Mouse (Mus musculus) kidney, postnatal 10 days (tissue): ENCODE measurements around the gene Pdss1.
A peak's percentile ranks its signal among the peaks of the same experiment; 100 is the strongest.
"Not testable (repeated sequence)": the region's sequence is repeated elsewhere in the genome, so short reads cannot be mapped to it uniquely, and the experiment has no call there.

Source experiments
- DNase-seq: peaks from one replicate; pipeline ENCODE4 v3.0.0; 2021; ENCODE audit warnings: mixed read lengths

Gene Pdss1

DNA sequence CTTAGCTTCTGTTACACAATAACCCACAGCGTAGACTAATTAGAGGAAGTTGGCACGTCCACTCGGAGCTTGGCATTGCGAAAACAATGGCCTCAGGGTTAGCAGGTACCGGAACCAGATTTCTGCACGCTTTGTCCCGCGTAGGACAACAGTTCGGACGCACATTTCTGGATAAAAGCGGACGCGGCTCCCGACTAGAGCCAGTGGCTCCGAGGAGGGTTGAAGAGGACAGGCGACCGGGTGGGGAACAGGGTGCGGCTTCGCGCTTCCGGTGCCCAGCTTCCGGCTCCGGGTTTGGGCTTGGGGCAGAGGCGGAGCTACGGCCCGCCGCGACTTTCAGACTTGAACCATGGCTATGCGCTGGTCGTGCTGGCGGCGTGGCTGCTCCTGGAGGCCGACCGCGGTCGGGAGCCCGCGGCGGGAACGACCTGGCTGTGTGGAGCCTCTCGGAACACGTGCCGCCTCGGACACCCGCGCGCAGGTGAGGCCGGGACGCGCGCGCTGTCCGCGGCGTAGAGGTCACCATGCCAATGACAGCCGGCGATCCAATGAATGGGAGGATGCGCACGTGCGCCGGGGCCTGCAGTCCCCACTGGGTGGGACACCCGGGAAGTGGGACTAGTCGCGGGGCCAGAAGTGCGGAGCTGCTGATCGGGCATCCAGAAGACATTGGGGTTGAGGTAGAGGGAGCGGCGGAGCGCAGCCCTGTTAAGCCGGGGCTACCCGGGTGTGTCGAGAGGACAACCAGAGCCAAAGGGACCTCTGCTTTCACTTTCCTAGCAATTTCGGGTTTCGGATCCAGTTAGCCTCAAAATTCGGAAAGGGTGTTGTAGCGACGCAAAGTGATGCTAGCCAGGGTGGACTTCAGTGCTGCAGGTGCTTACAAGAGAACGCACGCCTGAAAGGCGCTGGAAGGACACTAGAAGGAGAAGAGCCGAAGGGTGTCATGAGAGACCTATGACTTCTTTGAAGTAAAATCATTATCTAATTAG is at the start of gene Pdss1:
TSS of gene Pdss1 (plus strand) at position 241 of the 992 bp plus-strand sequence.
- peak; percentile 93 for DNase-seq

GRCm38 (mm10) chr2:22851900-22852299 is 43.4 kb upstream of the Pdss1 start:
- DNase-seq: no peak

- no peak for DNase-seq
Observed at GRCm38 (mm10) chr2:22857501-22857900, 37.8 kb upstream of the Pdss1 start.

DNA sequence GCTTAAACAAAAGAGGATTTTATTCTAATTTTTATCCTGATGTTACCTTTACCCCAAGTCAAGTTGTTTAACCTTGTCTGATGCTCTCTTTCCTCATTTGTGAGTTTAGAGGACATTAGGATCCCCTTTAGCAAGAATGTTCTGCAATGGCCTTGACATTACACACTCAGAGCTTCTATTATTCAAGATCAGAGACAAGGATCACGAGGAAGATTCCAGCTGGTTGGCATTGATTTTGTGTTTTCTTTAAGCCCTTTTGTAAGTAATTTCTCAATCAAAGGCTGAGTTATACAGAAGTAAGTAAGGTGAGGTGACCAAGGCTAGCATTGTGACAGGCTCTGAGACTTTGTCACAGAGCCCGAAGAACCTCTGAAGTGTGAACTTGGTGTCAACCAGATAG is 33.1 kb upstream of the Pdss1 start:
- DNase-seq: no peak

GRCm38 (mm10) chr2:22864394-22865037 is 30.8 kb upstream of the Pdss1 start:
- DNase-seq: peak; percentile 75

DNA sequence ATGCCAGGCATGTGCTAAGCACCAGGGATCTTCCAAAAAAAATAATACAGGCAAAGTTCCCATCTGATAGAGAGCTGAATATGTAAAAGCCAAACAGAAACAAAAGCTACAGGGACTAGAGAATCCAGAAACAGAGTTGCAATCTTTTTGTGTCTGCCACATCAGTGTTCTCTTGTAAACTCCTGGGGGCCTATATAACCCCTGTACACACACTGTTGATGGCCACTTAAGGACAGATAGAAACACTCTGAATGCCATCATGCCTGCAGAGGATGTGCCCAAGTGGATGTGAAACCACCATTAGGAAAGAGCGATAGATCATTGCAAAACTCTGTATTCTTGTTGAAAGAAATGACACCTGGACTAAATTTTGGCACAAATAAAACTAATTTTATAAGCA is 29.5 kb upstream of the Pdss1 start:
- DNase-seq: no peak

GRCm38 (mm10) chr2:22866894-22867424 is 28.4 kb upstream of the Pdss1 start:
- no peak for DNase-seq

DNA sequence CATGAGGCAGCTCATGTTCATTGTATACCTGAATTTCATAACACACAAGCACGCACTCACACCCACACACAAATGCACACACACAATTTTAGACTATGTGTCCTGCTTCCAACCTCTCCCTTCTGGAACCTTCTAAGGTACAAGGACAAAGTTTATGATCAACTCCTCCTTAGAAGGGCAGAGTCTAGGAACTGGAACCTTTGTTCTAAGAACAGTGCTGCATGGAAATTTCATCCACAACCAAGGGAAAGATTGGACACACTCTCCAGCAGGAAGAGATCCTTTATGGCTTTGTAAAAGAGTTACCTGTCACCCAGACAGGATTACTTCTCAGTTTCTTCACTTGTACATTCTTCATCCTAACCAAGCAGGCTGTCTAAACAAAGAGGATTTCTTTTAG is 22.2 kb upstream of the Pdss1 start:
- DNase-seq: no peak

DNA sequence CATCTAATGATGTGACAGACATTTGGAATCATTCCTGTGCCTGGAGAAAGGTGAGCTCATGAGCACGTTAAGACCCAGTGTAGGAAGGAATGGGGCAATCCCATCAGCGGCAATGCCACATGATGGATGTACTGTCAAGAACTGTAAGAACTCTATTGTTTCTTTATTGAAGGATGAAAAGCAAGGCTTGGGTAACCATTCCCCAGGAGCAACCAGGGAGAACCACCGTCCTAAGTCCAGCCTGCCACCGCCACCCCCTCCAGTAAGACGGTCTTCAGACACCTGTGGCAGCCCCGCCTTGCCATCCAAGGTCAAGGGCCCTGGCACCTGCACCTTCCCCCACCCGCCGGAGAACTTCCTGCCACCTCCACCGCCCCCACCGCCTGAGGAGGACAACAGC is 20.7 kb upstream of the Pdss1 start:
- DNase-seq: peak; percentile 72

- DNase-seq: no peak
Observed at GRCm38 (mm10) chr2:22876614-22877013, 18.7 kb upstream of the Pdss1 start.

DNA sequence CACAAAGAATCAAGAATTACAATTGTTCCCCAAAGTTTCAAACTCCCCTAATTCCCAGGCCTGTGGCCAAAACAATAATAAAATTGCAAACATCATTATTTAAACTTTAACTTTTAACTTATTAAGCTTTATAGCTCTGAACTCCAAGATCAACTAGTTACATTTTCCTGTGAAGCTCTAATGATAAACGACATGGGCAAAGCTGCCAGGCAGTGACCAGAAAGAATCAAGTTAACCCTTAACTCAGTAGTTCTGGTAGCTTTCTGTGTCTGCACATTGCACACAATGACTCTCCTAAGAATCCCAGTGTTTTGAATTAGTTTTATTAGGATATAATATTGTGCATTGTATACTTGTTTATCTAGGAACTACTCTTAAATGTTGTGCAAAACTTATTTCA is 16.5 kb upstream of the Pdss1 start:
- no peak for DNase-seq

GRCm38 (mm10) chr2:22880726-22881125 is 14.6 kb upstream of the Pdss1 start:
- not testable (repeated sequence) for DNase-seq

- DNase-seq: no peak
Observed at GRCm38 (mm10) chr2:22894932-22895281, 415 bp upstream of the Pdss1 start.

DNA sequence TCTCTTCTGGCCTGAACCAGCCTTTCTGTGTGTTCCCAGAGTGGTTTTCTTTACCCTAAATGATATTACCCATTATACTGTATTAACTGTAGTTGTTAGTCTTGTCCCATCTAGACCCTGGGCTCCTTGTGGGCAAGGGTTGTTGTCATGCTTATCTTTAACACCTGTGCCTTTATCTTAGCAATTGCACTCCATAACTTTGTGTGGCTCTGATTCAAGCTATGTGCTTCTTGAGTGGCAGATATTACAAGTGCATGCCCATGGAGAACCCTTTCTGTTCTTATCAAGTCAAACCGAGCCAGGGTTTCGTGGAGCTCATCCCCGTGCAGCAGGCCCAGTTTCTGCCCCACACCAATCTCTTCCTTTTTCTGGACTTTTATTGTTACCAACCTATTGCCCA is 8.6 kb downstream of the Pdss1 start:
- DNase-seq: no peak

DNA sequence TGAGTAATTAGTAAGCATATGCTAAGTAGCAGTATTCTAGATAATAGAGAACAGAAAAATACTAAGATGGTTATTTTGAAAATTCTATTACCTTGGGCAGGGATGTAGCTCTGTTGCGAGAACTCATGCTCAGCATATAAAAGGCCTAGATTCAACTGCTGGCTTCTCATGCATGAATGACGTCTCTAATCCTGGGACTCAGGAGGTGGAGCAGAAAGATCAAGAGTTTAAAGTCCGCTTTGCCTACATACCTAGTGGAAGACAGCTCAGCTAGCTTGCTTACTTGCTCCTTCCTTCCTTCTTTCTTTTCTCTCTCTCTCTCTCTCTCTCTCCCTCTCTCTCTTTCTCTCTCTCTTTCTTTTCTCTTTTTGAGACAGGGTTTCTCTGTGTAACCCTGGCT is 19.1 kb downstream of the Pdss1 start:
- no peak for DNase-seq

DNA sequence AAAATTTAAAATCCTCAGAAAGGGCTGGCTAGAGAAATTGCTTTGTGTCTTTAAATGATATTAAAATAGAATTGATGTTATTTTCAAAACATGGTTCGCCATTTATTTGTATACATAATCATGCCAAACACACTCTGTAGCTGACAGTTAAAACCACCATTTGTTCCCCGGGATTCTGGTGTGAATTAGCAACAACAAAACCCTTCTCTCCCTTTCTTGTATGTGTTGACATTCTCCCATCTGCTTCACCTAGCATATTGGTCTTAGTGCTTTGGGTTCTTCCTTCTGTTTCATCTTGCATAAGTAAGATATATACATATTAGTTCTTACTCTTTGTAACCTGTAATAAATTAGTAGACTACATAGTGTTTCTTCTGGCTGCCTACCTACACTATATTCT is 23.3 kb downstream of the Pdss1 start:
- DNase-seq: no peak

DNA sequence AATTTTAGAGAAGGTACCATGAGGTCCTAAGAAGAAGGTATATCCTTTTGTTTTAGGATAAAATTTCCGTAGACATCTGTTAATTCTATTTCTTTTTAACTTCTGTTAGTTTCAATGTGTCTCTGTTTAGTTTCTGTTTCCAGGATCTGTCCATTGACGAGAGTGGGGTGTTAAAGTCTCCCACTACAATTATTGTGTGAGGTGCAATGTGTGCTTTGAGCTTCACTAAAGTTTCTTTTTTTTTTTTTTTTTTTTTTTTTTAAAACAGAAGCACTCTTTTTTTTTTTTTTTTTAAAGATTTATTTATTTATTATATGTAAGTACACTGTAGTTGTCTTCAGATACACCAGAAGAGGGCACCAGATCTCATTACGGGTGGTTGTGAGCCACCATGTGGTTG is 30.6 kb downstream of the Pdss1 start:
- DNase-seq: not testable (repeated sequence)

- DNase-seq: no peak
Observed at GRCm38 (mm10) chr2:22928259-22928658, 32.9 kb downstream of the Pdss1 start.

DNA sequence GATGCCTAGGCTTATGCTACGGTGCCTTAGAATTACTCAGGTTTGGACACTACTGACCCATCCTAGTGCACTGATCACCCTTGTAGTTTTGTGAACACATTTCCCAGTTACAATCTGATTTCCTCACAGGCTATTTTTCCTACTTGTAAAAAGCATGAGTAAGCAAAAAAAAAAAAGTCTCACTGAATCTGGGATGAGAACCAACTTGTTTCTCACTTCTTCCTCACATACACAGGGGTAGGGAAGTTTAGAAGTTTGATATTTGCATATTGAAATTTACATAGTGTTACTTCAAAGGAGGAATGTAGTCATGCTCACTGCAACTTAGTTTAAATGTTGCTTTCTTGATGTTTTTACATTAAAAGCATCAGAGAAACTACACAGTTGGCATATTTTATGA is 38.2 kb downstream of the Pdss1 start:
- no peak for DNase-seq

DNA sequence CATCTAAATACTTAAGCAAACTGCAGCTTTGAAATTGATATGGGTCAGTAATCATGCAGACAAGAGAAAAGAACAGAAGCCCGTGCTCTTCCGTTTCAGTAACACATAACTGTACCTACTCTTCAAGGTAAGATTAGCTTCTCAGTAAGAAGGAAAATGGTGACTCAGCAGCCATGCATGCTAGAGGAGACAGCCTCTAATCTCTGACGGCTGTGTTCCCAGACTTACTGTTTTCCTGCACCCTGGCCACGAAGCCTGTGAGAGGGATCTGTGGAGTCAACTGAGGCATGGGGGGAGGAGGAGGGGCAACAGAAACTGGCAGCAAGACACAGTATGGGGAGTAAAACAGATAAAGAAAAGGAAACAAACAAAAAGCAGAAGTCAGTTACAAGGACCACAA is 54.6 kb downstream of the Pdss1 start:
- DNase-seq: no peak

DNA sequence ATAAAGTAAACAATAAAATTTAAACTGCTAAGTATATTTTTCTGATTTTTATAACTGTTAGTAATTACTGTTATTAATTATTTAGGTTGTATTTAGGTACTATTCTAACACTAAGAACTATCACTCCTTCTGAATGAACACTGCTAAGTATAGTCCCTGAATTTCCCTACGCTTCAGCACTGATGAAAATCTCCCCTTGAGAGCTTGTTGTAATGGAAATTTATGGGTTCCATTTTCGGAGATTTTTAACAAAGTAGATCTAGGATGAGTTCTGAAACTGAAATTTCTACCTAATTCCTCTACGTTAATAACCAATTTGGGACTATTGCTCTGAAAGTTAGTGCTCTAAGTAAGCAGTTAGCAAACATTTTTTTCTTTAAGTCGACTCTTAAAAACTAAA is 59.0 kb downstream of the Pdss1 start:
- DNase-seq: no peak

DNA sequence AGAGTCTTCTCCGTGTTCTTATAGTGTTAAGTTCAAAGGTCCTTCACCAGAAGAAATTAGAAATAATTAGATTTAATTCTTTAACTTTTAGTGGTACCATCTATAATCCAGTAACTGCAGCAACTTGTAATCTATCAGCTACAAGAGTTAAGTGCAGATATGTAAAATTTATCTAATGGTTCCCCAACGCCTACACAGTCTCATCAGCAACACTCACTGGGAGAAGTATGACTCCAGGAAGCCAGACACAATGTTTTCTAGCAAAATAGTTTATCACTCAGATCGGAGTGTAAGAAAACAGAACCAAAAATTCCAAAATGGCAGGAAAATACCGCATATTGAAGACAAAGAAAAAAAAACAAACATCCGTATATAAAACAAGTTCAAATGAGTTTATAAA is 60.6 kb downstream of the Pdss1 start:
- DNase-seq: no peak

GRCm38 (mm10) chr2:22957415-22957814 is 62.1 kb downstream of the Pdss1 start:
- no peak for DNase-seq

- DNase-seq: no peak
Observed at GRCm38 (mm10) chr2:22961681-22962080, 66.4 kb downstream of the Pdss1 start.
